Comparison of ENCODE assay signal across 8 mouse cellular contexts in the genomic region with DNA sequence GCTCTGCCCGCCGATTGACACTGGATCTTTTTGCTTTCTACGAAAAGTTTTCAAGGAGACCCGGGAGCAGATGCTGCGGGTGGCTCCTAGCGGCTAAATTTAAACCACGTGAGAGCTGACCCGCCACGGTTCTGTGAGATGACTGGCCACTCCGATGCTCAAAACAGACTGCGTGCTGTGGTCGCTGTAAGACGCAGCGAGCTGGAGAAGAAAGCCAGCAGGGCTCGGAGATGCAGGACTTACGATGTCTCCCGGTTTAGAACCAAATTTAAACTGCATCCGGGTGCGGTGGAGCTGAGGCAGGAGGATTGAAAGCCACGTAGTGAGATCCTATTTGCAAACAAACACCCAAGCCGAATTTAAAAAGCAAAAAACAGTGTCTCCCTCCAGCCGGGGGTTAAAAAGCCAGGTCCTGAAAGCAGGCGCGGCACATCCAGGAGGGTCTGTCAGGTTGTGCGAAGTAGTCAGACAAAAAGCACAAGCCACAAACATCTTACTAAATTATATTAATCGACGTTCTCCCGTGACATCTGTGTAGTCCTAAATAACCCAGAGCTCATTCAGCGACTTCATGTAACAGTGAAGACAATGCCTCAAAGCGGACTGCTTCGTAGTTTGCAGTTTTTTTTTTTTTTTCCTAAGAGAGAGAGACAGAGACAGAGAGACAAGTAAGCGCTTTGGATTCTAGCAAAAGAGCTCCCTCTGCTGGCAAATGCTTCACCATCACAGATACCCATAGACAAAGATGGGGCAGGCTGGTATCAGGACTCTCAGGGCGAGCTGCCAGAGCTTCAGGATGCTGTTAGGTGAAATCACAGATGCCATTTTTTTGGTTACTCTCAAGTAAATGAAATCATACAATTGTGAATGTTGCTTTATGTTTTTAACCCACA.
DNase-seq lines count a peak whose midpoint lies in the region; ATAC-seq and TF ChIP-seq lines count a peak whose summit lies in the region.

No protein-coding gene starts in this region.

- ATAC-seq in kidney, embryonic 14.5 days (ENCODE audit: low FRiP score, low TSS enrichment): peak; percentile 28
- peak; percentile 45 for ATAC-seq in limb, embryonic 14.5 days (ENCODE audit: low FRiP score, low read depth)
- ATAC-seq in midbrain, embryonic 16.5 days: peak; percentile 56

- H3K9me3 ChIP-seq in heart, embryonic 10.5 days: no peaks in the 10 kb centered on the region
- H3K9me3 ChIP-seq in kidney, embryonic 14.5 days (ENCODE audit: control insufficient read depth, low read length): no peaks in the 10 kb centered on the region
- H3K9me3 ChIP-seq in limb, embryonic 14.5 days (ENCODE audit: control insufficient read depth, low read length): no peaks in the 10 kb centered on the region
- H3K9me3 ChIP-seq in midbrain, embryonic 16.5 days (replicated peaks; ENCODE audit: control insufficient read depth, low read length, poor library complexity, severe bottlenecking): no peaks in the 10 kb centered on the region

- under 1% methylated on average over 33 of the region's 33 CpGs for WGBS in heart, embryonic 10.5 days
- WGBS in kidney, embryonic 14.5 days: under 1% methylated on average over 33 of the region's 33 CpGs
- WGBS in limb, embryonic 14.5 days: under 1% methylated on average over 33 of the region's 33 CpGs
- under 1% methylated on average over 33 of the region's 33 CpGs for WGBS in midbrain, embryonic 16.5 days
- under 1% methylated on average over 33 of the region's 33 CpGs for WGBS in spleen, adult 2 months

- peak; percentile 94 for TF ChIP-seq POLR2A in embryonic fibroblast, embryonic 13.5 days (IDR thresholded peaks at IDR 0.05; ENCODE audit: low read depth, low read length)
- no peak for TF ChIP-seq POLR2A in limb, embryonic 14.5 days (IDR thresholded peaks at IDR 0.05; ENCODE audit: borderline replicate concordance, extremely low read depth, insufficient read depth, insufficient read length)
- TF ChIP-seq POLR2A in spleen, adult 2 months (IDR thresholded peaks at IDR 0.05; ENCODE audit: low read depth, low read length): peak; percentile 10; the same call in 1 of the 2 replicates

- H3K27ac ChIP-seq in embryonic fibroblast, embryonic 13.5 days (ENCODE audit: insufficient read depth, low read length): peak overlapping the region; percentile 54
- peak overlapping the region; percentile 85 for H3K27ac ChIP-seq in heart, embryonic 10.5 days
- peak overlapping the region; percentile 69 for H3K27ac ChIP-seq in kidney, embryonic 14.5 days (ENCODE audit: low read depth, low read length)
- H3K27ac ChIP-seq in limb, embryonic 14.5 days (replicated peaks; ENCODE audit: low read depth, low read length): peak overlapping the region; percentile 86
- H3K27ac ChIP-seq in midbrain, embryonic 16.5 days (ENCODE audit: low read length): peak overlapping the region; percentile 81
- peak overlapping the region; percentile 73 for H3K27ac ChIP-seq in spleen, adult 2 months (ENCODE audit: insufficient read depth, low read length)

- peak; percentile 48 for TF ChIP-seq CTCF in C2C12 (IDR thresholded peaks at IDR 0.05; ENCODE audit: control insufficient read depth, insufficient read depth, insufficient read length)
- TF ChIP-seq CTCF in embryonic fibroblast, embryonic 13.5 days (IDR thresholded peaks at IDR 0.05; ENCODE audit: borderline replicate concordance, insufficient read depth, low read length): no peak
- peak; percentile 61; the same call in 1 of the 2 replicates for TF ChIP-seq CTCF in spleen, adult 2 months (IDR thresholded peaks at IDR 0.05; ENCODE audit: extremely low read depth, insufficient read depth, insufficient read length, insufficient replicate concordance)

- no peaks in the 10 kb centered on the region for H3K79me3 ChIP-seq in C2C12 (ENCODE audit: low read depth)

- peak overlapping the region; percentile 94 for H3K4me2 ChIP-seq in kidney, embryonic 14.5 days (replicated peaks; ENCODE audit: low read depth, low read length)
- H3K4me2 ChIP-seq in limb, embryonic 14.5 days (replicated peaks; ENCODE audit: low read depth, low read length, severe bottlenecking): peak overlapping the region; percentile 83
- H3K4me2 ChIP-seq in midbrain, embryonic 16.5 days (ENCODE audit: low read length): peak overlapping the region; percentile 95

- peak overlapping the region; percentile 41 for H3K4me3 ChIP-seq in C2C12 (ENCODE audit: insufficient read depth, poor library complexity, severe bottlenecking)
- peak overlapping the region; percentile 47 for H3K4me3 ChIP-seq in embryonic fibroblast, embryonic 13.5 days (ENCODE audit: insufficient read depth, low read length)
- peak overlapping the region; percentile 59 for H3K4me3 ChIP-seq in heart, embryonic 10.5 days
- peak overlapping the region; percentile 48 for H3K4me3 ChIP-seq in kidney, embryonic 14.5 days (ENCODE audit: low read length)
- peak overlapping the region; percentile 51 for H3K4me3 ChIP-seq in limb, embryonic 14.5 days (replicated peaks; ENCODE audit: low read length)
- H3K4me3 ChIP-seq in midbrain, embryonic 16.5 days (ENCODE audit: low read depth, low read length): peak overlapping the region; percentile 49
- H3K4me3 ChIP-seq in spleen, adult 2 months (ENCODE audit: extremely low read depth, insufficient read depth, insufficient read length): peak overlapping the region; percentile 61

- H3K79me2 ChIP-seq in C2C12 (ENCODE audit: control insufficient read depth, insufficient read depth): no peaks in the 10 kb centered on the region

- peaks cover 4% of the 10 kb centered on the region; the same call in 1 of the 2 replicates for H3K4me1 ChIP-seq in embryonic fibroblast, embryonic 13.5 days (ENCODE audit: control insufficient read depth, insufficient read depth, low read length)
- H3K4me1 ChIP-seq in heart, embryonic 10.5 days: peaks cover 20% of the 10 kb centered on the region
- H3K4me1 ChIP-seq in kidney, embryonic 14.5 days (ENCODE audit: control insufficient read depth, insufficient read depth, low read length): no peaks in the 10 kb centered on the region; the same call in 1 of the 2 replicates
- 0 out of 2 replicates have a peak, but pooled peaks cover 2% of the 10 kb centered on the region for H3K4me1 ChIP-seq in limb, embryonic 14.5 days (ENCODE audit: control insufficient read depth, insufficient read depth, low read length)
- peaks cover 3% of the 10 kb centered on the region for H3K4me1 ChIP-seq in midbrain, embryonic 16.5 days (ENCODE audit: control insufficient read depth, insufficient read depth, low read length)
- H3K4me1 ChIP-seq in spleen, adult 2 months (ENCODE audit: control insufficient read depth, insufficient read depth, insufficient read length): peaks cover 3% of the 10 kb centered on the region; the same call in 1 of the 2 replicates

- no peaks in the 10 kb centered on the region for H3K27me3 ChIP-seq in C2C12 (ENCODE audit: control insufficient read depth, insufficient read depth, insufficient read length)
- H3K27me3 ChIP-seq in heart, embryonic 10.5 days (ENCODE audit: insufficient read depth, poor library complexity, severe bottlenecking): peaks cover 28% of the 10 kb centered on the region
- no peaks in the 10 kb centered on the region for H3K27me3 ChIP-seq in kidney, embryonic 14.5 days (ENCODE audit: control insufficient read depth, insufficient read depth, low read length)
- 0 out of 2 replicates have a peak, but pooled peaks cover 5% of the 10 kb centered on the region for H3K27me3 ChIP-seq in limb, embryonic 14.5 days (ENCODE audit: control insufficient read depth, insufficient read depth, low read length)
- H3K27me3 ChIP-seq in midbrain, embryonic 16.5 days (ENCODE audit: control insufficient read depth, insufficient read depth, low read depth, low read length): no peaks in the 10 kb centered on the region
- H3K27me3 ChIP-seq in spleen, adult 2 months (ENCODE audit: control insufficient read depth, insufficient read depth, low read length): no peaks in the 10 kb centered on the region

- DNase-seq in brain, adult 2 months (ENCODE audit: low read depth, low spot score): peak; percentile 98
- DNase-seq in heart, embryonic 10.5 days (ENCODE audit: low spot score): peak; percentile 92
- DNase-seq in limb, embryonic 14.5 days (ENCODE audit: low spot score): peak; percentile 96
- DNase-seq in spleen, adult 2 months (ENCODE audit: low read depth in 1 of 2, low spot score in 2 of 2): peak; percentile 81 to 91

- H3K9ac ChIP-seq in kidney, embryonic 14.5 days (ENCODE audit: low read depth, low read length): peak overlapping the region; percentile 54
- H3K9ac ChIP-seq in limb, embryonic 14.5 days (ENCODE audit: low read depth, low read length, severe bottlenecking): peak overlapping the region; percentile 56
- peak overlapping the region; percentile 64 for H3K9ac ChIP-seq in midbrain, embryonic 16.5 days (ENCODE audit: low read depth, low read length)

- no peaks in the 10 kb centered on the region for H3K36me3 ChIP-seq in C2C12 (ENCODE audit: control insufficient read depth, insufficient read depth)
- H3K36me3 ChIP-seq in heart, embryonic 10.5 days: no peaks in the 10 kb centered on the region
- H3K36me3 ChIP-seq in kidney, embryonic 14.5 days (ENCODE audit: control insufficient read depth, insufficient read depth, low read length): no peaks in the 10 kb centered on the region
- H3K36me3 ChIP-seq in limb, embryonic 14.5 days (ENCODE audit: control insufficient read depth, insufficient read depth, low read length): no peaks in the 10 kb centered on the region
- H3K36me3 ChIP-seq in midbrain, embryonic 16.5 days (ENCODE audit: control insufficient read depth, insufficient read depth, low read length): no peaks in the 10 kb centered on the region
- no peaks in the 10 kb centered on the region for H3K36me3 ChIP-seq in spleen, adult 2 months (ENCODE audit: control insufficient read depth, insufficient read depth, low read length)

- H3ac ChIP-seq in C2C12 (ENCODE audit: control insufficient read depth, insufficient read length, low read depth): peak overlapping the region; percentile 25

TF ChIP-seq in C2C12, 6 proteins besides CTCF, POLR2A, EP300 and RAD21:
- TF ChIP-seq MAX (IDR thresholded peaks at IDR 0.05) (peak; percentile 70), USF1 (IDR thresholded peaks at IDR 0.05; ENCODE audit: low read depth) (peak; percentile 64), MYOD1 (IDR thresholded peaks at IDR 0.05; ENCODE audit: control insufficient read depth, insufficient read length, low read depth) (no peak), CEBPB (IDR thresholded peaks at IDR 0.05; ENCODE audit: low read depth) (no peak)

Comparison
In these comparisons a context has a peak if more than half of its experiments do, and no peak if none do; other contexts are left out.
1. Peak in every context shown above with its lines: DNase-seq, ATAC-seq, H3K4me3 ChIP-seq and H3K27ac ChIP-seq.